Mouse (Mus musculus): ENCODE results near the gene Manbal. TPM values are rescaled to one million over a fixed set of nuclear protein-coding genes. Genes with fewer than 3 reads are reported as not detected.
A peak's percentile ranks its signal among the peaks of the same experiment; 100 is the strongest.

Gene Manbal
- polyA plus RNA-seq (2015; fragmentation: Nextera tagmentation; extraction: Ambion mirVana), result 54.0 and 61.7 TPM in 2 replicates

DNA sequence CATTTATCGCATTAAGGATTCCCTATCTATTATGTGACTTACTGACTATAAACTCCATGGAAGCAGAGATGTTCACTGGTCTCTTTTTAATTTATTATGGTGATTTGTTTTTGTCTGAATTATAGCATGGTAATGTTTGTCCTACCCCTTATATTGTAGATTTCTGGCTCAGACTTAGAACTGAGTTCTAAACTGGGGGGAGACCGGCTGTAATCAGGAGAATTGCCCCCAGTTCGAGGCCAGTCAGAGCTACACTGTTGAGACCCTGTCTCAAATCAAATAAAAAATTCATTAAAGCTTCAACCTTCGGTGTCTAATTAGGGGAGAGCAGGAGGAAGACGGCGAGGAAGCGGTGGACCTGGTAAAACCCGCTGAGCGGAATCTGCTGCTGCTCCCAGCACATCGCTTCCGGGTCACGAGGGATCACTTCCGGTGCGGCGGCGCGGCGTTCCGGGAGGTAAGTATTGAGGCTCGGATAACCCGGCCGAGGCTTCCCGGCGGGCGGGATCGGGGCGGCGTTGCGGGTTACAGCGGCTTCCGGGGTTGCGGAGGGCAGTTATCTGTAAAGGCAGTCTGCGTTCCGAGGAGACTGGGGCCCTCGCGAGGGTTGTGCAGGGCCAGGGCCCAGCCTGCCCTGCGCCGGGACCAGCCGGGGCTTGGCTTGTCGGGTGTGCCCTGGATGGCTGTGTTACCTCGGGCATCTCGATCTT lies at the start of gene Manbal:
Manbal (plus strand) TSS at position 411 of the 710 bp plus-strand sequence.
- H3K36me3 ChIP-seq (ENCODE audit: control insufficient read depth, insufficient read depth), result no peaks in the 10 kb centered on the region
- H3K4me3 ChIP-seq (ENCODE audit: low read length), result peak within 1 kb of the TSS; percentile 81
- H3K27ac ChIP-seq (ENCODE audit: low read length), result peak within 1 kb of the TSS; percentile 88
- H3K9ac ChIP-seq (ENCODE audit: low read length), result peak within 1 kb of the TSS; percentile 94
- peak; percentile 89 for ATAC-seq (replicated peaks; ENCODE audit: extremely low read depth, insufficient read depth, low FRiP score)
- 4% methylated on average over 42 of the region's 42 CpGs for WGBS
- H3K27me3 ChIP-seq (ENCODE audit: control insufficient read depth, insufficient read depth, low read length), result no peaks in the 10 kb centered on the region
- H3K9me3 ChIP-seq (replicated peaks; ENCODE audit: control insufficient read depth, low read length), result no peaks in the 10 kb centered on the region
- H3K4me2 ChIP-seq (ENCODE audit: low read depth, low read length), result peak within 1 kb of the TSS; percentile 82
- peaks cover 20% of the 10 kb centered on the region for H3K4me1 ChIP-seq (ENCODE audit: control insufficient read depth, insufficient read depth, low read length)

DNA sequence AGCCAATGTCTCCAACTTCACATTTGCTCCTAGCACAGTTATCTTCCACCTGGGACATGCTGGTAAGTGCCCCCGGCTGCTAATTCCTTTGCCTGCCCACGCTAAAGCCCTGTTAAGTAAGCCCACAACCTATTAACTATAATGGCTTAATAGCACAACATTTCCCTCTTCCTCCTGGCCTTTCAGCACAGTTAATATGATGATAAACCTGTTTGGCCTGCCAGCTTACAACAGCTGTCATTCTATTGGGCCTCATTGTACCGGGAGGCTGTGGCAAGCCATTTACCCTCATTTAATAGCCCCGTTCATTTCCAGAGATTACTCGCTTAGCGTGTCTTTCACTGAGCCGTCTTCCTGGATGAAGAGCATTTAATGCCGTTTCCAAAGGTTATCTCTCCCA lies 47.3 kb upstream of the Manbal start:
- no peak for ATAC-seq (replicated peaks; ENCODE audit: extremely low read depth, insufficient read depth, low FRiP score)

DNA sequence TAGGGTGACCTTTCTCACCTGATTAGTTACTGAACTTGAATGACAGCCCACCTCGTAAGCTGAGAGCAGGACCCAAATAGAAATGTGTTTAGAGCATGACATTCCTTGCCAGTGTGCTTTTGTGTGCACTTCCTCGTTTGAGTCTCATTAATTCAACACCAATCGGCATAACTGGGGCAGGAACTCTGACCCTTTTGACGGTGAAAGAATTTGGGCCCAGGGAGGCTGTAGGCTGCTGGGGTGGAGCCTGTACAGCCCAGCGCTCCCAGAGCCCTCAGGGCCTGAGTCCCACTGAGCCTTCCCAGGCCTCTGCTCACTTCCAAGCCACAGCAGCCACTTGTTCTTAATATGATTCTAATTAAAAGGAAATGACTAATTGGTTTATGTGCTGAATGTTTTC lies 46.5 kb upstream of the Manbal start:
- Histone ChIP-seq H3K9ac (ENCODE audit: low read length) (no peak overlapping the region), H3K9me3 (replicated peaks; ENCODE audit: control insufficient read depth, low read length) (no peaks in the 10 kb centered on the region), H3K27ac (ENCODE audit: low read length) (no peak overlapping the region), H3K36me3 (ENCODE audit: control insufficient read depth, insufficient read depth) (peaks cover 56% of the 10 kb centered on the region), H3K4me2 (ENCODE audit: low read depth, low read length) (no peak overlapping the region), H3K27me3 (ENCODE audit: control insufficient read depth, insufficient read depth, low read length) (no peaks in the 10 kb centered on the region), H3K4me1 (ENCODE audit: control insufficient read depth, insufficient read depth, low read length) (no peaks in the 10 kb centered on the region), H3K4me3 (ENCODE audit: low read length) (no peak overlapping the region)
- ATAC-seq (replicated peaks; ENCODE audit: extremely low read depth, insufficient read depth, low FRiP score), result no peak
- WGBS, result 54% methylated on average over 5 of the region's 5 CpGs

More for the DNA sequence above, 47.3 kb upstream of the Manbal start:
- Histone ChIP-seq H3K4me2 (ENCODE audit: low read depth, low read length) (no peak overlapping the region), H3K36me3 (ENCODE audit: control insufficient read depth, insufficient read depth) (peaks cover 59% of the 10 kb centered on the region), H3K27me3 (ENCODE audit: control insufficient read depth, insufficient read depth, low read length) (no peaks in the 10 kb centered on the region), H3K9me3 (replicated peaks; ENCODE audit: control insufficient read depth, low read length) (no peaks in the 10 kb centered on the region), H3K27ac (ENCODE audit: low read length) (no peak overlapping the region), H3K4me1 (ENCODE audit: control insufficient read depth, insufficient read depth, low read length) (no peaks in the 10 kb centered on the region), H3K9ac (ENCODE audit: low read length) (no peak overlapping the region), H3K4me3 (ENCODE audit: low read length) (no peak overlapping the region)
- WGBS, result 87% methylated on average over 8 of the region's 8 CpGs

DNA sequence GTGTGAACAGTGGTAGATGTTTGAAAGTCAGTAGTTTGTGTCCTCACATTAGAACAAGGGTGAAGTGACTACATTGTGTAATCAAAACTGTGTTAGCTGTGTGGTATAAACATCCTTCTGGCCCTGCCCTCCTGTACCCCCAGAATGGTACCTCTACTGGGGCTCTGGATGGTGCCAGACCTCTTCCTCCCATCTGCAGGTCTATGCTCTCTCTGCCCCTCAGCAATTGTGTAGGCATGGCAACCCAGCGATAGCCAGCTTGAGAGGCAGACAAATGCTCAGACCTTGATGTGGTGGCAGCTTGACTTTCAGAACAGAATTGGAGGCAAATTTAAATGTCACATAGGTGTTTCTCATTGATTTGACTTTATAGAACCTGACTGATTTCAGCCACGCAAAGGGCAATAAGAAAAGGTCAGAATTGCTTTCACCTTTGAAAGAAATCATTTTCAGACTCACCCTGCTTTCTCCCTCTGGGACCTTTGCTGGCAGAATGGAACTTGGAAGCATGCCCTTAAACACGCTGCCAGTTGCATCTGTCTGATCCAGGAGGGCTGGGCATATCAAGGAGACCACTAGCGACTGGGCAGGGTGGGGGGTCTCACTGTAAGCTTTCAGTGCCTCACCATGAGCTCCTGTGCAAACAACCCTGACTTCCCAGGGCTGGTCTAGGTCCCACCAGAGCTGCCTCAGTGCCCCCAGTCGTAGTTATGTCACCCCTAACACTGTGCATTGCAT lies 45.2 kb upstream of the Manbal start:
- ATAC-seq (replicated peaks; ENCODE audit: extremely low read depth, insufficient read depth, low FRiP score), result no peak
- H3K27me3 ChIP-seq (ENCODE audit: control insufficient read depth, insufficient read depth, low read length), result no peaks in the 10 kb centered on the region
- peaks cover 57% of the 10 kb centered on the region for H3K36me3 ChIP-seq (ENCODE audit: control insufficient read depth, insufficient read depth)
- no peak overlapping the region for H3K4me3 ChIP-seq (ENCODE audit: low read length)
- no peak overlapping the region for H3K9ac ChIP-seq (ENCODE audit: low read length)
- H3K27ac ChIP-seq (ENCODE audit: low read length), result no peak overlapping the region
- H3K4me2 ChIP-seq (ENCODE audit: low read depth, low read length), result no peak overlapping the region
- H3K4me1 ChIP-seq (ENCODE audit: control insufficient read depth, insufficient read depth, low read length), result no peaks in the 10 kb centered on the region
- no peaks in the 10 kb centered on the region for H3K9me3 ChIP-seq (replicated peaks; ENCODE audit: control insufficient read depth, low read length)
- WGBS, result 74% methylated on average over 5 of the region's 5 CpGs

DNA sequence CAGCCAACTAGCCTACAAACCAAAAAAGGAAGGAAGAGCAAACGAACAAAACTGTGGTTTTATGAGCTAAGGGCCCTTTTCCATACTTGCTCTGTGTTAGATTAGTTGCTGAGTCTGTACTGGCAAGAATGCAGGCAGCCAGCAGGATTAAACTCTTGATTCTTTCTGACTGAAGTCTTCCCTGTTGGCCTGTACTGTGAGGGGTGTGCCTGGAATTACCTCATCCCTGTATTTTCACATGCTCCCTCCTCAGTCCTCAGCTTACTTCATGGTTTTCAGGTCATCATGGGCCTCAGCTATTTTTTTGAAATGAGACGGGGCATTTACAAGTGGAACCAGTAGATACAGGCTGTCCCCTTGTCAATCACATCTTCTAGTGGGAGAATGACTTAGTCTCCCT lies 42.2 kb upstream of the Manbal start:
- H3K27me3 ChIP-seq (ENCODE audit: control insufficient read depth, insufficient read depth, low read length), result no peaks in the 10 kb centered on the region
- H3K36me3 ChIP-seq (ENCODE audit: control insufficient read depth, insufficient read depth), result peaks cover 40% of the 10 kb centered on the region
- H3K4me2 ChIP-seq (ENCODE audit: low read depth, low read length), result no peak overlapping the region
- peaks cover 2% of the 10 kb centered on the region; the same call in 1 of the 2 replicates for H3K4me1 ChIP-seq (ENCODE audit: control insufficient read depth, insufficient read depth, low read length)
- ATAC-seq (replicated peaks; ENCODE audit: extremely low read depth, insufficient read depth, low FRiP score), result no peak
- no peak overlapping the region for H3K27ac ChIP-seq (ENCODE audit: low read length)
- 64% methylated on average over 2 of the region's 2 CpGs for WGBS
- H3K9ac ChIP-seq (ENCODE audit: low read length), result no peak overlapping the region
- no peak overlapping the region for H3K4me3 ChIP-seq (ENCODE audit: low read length)
- no peaks in the 10 kb centered on the region for H3K9me3 ChIP-seq (replicated peaks; ENCODE audit: control insufficient read depth, low read length)

DNA sequence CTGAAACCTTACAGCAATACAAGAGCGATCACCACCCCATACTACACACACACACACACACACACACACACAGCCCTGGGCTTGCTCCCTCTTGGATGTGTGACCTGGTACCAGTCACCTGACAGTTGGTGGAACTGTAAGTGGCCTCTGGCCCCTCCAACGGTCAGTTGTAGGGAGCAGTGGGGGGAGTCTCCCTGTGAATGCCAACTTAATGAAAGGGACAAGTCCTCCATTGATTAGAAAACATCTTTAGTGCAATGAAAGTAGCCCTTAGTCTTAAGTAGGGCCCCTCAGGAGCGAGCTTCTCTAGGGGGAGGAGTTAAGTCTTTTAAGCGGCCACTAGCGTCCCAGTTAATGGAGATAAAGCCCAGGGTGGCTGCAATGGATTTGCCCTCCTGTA lies 39.3 kb upstream of the Manbal start:
- no peak overlapping the region for H3K9ac ChIP-seq (ENCODE audit: low read length)
- no peak overlapping the region for H3K4me3 ChIP-seq (ENCODE audit: low read length)
- no peaks in the 10 kb centered on the region for H3K9me3 ChIP-seq (replicated peaks; ENCODE audit: control insufficient read depth, low read length)
- H3K27ac ChIP-seq (ENCODE audit: low read length), result no peak overlapping the region
- peaks cover 25% of the 10 kb centered on the region for H3K36me3 ChIP-seq (ENCODE audit: control insufficient read depth, insufficient read depth)
- H3K4me2 ChIP-seq (ENCODE audit: low read depth, low read length), result no peak overlapping the region
- 54% methylated on average over 5 of the region's 5 CpGs for WGBS
- no peaks in the 10 kb centered on the region for H3K27me3 ChIP-seq (ENCODE audit: control insufficient read depth, insufficient read depth, low read length)
- ATAC-seq (replicated peaks; ENCODE audit: extremely low read depth, insufficient read depth, low FRiP score), result no peak
- H3K4me1 ChIP-seq (ENCODE audit: control insufficient read depth, insufficient read depth, low read length), result peaks cover 2% of the 10 kb centered on the region

DNA sequence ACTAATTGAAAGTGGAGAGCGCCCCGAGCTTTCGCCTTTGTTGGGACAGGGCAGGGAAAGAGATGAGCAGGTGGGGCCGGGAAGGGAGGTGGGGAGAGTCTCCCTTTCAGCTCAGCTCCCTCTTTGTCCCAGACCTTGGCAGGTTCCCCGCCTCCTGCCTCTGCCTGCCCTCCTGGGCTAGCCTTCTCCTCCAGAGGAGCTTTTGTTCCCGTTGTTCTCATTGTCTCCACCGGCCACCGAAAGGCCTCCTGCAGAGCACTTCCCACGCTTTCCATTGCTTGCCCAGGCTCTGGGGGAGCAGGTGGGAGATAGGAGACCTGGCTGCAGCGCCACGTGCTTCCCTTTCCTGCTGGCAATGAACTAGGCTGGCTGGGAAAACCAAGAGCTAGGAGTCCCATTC lies 38.8 kb upstream of the Manbal start:
- no peak overlapping the region for H3K4me3 ChIP-seq (ENCODE audit: low read length)
- WGBS, result 38% methylated on average over 11 of the region's 11 CpGs
- peaks cover 21% of the 10 kb centered on the region for H3K36me3 ChIP-seq (ENCODE audit: control insufficient read depth, insufficient read depth)
- H3K4me2 ChIP-seq (ENCODE audit: low read depth, low read length), result no peak overlapping the region
- H3K4me1 ChIP-seq (ENCODE audit: control insufficient read depth, insufficient read depth, low read length), result peaks cover 2% of the 10 kb centered on the region
- no peaks in the 10 kb centered on the region for H3K27me3 ChIP-seq (ENCODE audit: control insufficient read depth, insufficient read depth, low read length)
- ATAC-seq (replicated peaks; ENCODE audit: extremely low read depth, insufficient read depth, low FRiP score), result no peak
- no peak overlapping the region for H3K9ac ChIP-seq (ENCODE audit: low read length)
- no peak overlapping the region for H3K27ac ChIP-seq (ENCODE audit: low read length)
- H3K9me3 ChIP-seq (replicated peaks; ENCODE audit: control insufficient read depth, low read length), result no peaks in the 10 kb centered on the region

DNA sequence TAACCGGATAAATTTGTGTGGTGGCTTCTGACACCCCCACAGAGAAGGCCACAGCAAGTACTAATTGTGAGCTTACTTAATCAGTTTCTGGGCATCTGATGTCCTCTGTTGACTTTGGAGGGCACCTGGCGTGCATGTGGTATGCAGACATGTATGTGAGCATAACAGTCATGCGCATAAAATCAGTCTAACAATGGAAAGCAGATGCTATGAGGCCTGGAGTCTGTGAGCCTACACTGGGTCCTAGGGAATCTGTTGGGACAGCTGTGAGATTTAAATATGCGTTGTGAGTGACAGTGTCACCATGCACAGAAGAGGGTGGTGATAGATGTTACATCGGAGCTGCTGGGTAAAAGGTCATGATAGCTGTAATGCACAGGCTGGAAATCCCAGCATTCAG lies 35.3 kb upstream of the Manbal start:
- no peaks in the 10 kb centered on the region; the same call in 1 of the 2 replicates for H3K27me3 ChIP-seq (ENCODE audit: control insufficient read depth, insufficient read depth, low read length)
- peaks cover 4% of the 10 kb centered on the region for H3K4me1 ChIP-seq (ENCODE audit: control insufficient read depth, insufficient read depth, low read length)
- no peaks in the 10 kb centered on the region for H3K9me3 ChIP-seq (replicated peaks; ENCODE audit: control insufficient read depth, low read length)
- H3K36me3 ChIP-seq (ENCODE audit: control insufficient read depth, insufficient read depth), result no peaks in the 10 kb centered on the region
- no peak for ATAC-seq (replicated peaks; ENCODE audit: extremely low read depth, insufficient read depth, low FRiP score)
- H3K27ac ChIP-seq (ENCODE audit: low read length), result no peak overlapping the region
- no peak overlapping the region for H3K4me3 ChIP-seq (ENCODE audit: low read length)
- 65% methylated on average over 5 of the region's 5 CpGs for WGBS
- no peak overlapping the region for H3K4me2 ChIP-seq (ENCODE audit: low read depth, low read length)
- no peak overlapping the region for H3K9ac ChIP-seq (ENCODE audit: low read length)

DNA sequence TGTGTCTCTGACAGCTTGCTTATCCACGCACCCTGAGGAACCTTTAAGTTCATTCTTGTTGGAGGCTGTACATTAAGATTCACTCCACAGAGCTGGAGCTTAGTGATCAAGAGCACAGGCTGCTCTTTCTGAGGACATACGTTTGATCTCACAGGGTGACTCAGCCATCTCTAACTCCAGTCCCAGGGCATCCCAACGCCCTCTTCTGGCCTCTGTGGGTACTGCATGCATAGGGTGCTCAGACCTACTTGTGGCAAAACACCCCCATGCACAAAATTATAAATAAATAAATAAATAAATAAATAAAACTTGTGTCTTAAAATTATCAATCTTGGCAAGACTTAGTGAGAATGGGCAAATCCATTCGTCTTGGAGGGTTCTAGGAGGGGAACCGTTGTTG lies 28.7 kb upstream of the Manbal start:
- H3K9me3 ChIP-seq (replicated peaks; ENCODE audit: control insufficient read depth, low read length), result no peaks in the 10 kb centered on the region
- no peaks in the 10 kb centered on the region; the same call in 1 of the 2 replicates for H3K27me3 ChIP-seq (ENCODE audit: control insufficient read depth, insufficient read depth, low read length)
- WGBS, result 41% methylated on average over 5 of the region's 5 CpGs
- H3K4me2 ChIP-seq (ENCODE audit: low read depth, low read length), result no peak overlapping the region
- H3K27ac ChIP-seq (ENCODE audit: low read length), result no peak overlapping the region
- peaks cover 4% of the 10 kb centered on the region; the same call in 1 of the 2 replicates for H3K4me1 ChIP-seq (ENCODE audit: control insufficient read depth, insufficient read depth, low read length)
- no peak for ATAC-seq (replicated peaks; ENCODE audit: extremely low read depth, insufficient read depth, low FRiP score)
- H3K36me3 ChIP-seq (ENCODE audit: control insufficient read depth, insufficient read depth), result no peaks in the 10 kb centered on the region
- no peak overlapping the region for H3K4me3 ChIP-seq (ENCODE audit: low read length)
- no peak overlapping the region for H3K9ac ChIP-seq (ENCODE audit: low read length)
